Mouse (Mus musculus) spleen, postnatal 36 days (tissue): ENCODE data around the gene Rnf215.
"Not testable (repeated sequence)": the region's sequence is repeated elsewhere in the genome, so short reads cannot be mapped to it uniquely, and the experiment has no call there.

Experiments
- DNase-seq, 2 experiments: peaks; one replicate each; pipeline ENCODE4 v3.0.0; 2022; ENCODE audit warnings: low spot score in 2 of 2, mixed read lengths in 1 of 2

Gene Rnf215

GRCm38 (mm10) chr11:4134986-4135935 is at the start of gene Rnf215:
Gene Rnf215, plus strand, starts transcription at chr11:4135202.
- peak; percentile 83 to 86 for DNase-seq

GRCm38 (mm10) chr11:4086246-4086645 is 48.8 kb upstream of the Rnf215 start:
- DNase-seq = no peak

GRCm38 (mm10) chr11:4087267-4087666 is 47.7 kb upstream of the Rnf215 start:
- no peak for DNase-seq

- DNase-seq = no peak
Observed at GRCm38 (mm10) chr11:4093459-4094377, 41.3 kb upstream of the Rnf215 start.

- peak; percentile 64 to 77 for DNase-seq
Observed at GRCm38 (mm10) chr11:4094378-4095170, 40.4 kb upstream of the Rnf215 start.

GRCm38 (mm10) chr11:4095171-4096053 is 39.6 kb upstream of the Rnf215 start, which contains the start of gene Mtfp1:
Gene Mtfp1, minus strand, starts transcription at chr11:4095445.
- peak; percentile 49 to 57 for DNase-seq

GRCm38 (mm10) chr11:4096054-4096984 is 38.7 kb upstream of the Rnf215 start:
- peak; percentile 98 to 99 for DNase-seq

GRCm38 (mm10) chr11:4097091-4097621 is 37.8 kb upstream of the Rnf215 start:
- no peak for DNase-seq

GRCm38 (mm10) chr11:4098120-4098519 is 36.9 kb upstream of the Rnf215 start:
- no peak for DNase-seq

GRCm38 (mm10) chr11:4098816-4099215 is 36.2 kb upstream of the Rnf215 start:
- DNase-seq = no peak

- DNase-seq = no peak
Observed at GRCm38 (mm10) chr11:4099447-4099846, 35.6 kb upstream of the Rnf215 start.

- DNase-seq = no peak
Observed at GRCm38 (mm10) chr11:4101851-4102250, 33.2 kb upstream of the Rnf215 start.

GRCm38 (mm10) chr11:4103522-4103921 is 31.5 kb upstream of the Rnf215 start:
- no peak for DNase-seq

GRCm38 (mm10) chr11:4104989-4105388 is 30.0 kb upstream of the Rnf215 start:
- DNase-seq = no peak

- DNase-seq = no peak
Observed at GRCm38 (mm10) chr11:4105444-4105843, 29.6 kb upstream of the Rnf215 start.

GRCm38 (mm10) chr11:4107901-4108300 is 27.1 kb upstream of the Rnf215 start:
- DNase-seq = not testable (repeated sequence)

- no peak for DNase-seq
Observed at GRCm38 (mm10) chr11:4108691-4109090, 26.3 kb upstream of the Rnf215 start.

- DNase-seq = no peak
Observed at GRCm38 (mm10) chr11:4112033-4112432, 23.0 kb upstream of the Rnf215 start.

- DNase-seq = no peak
Observed at GRCm38 (mm10) chr11:4112861-4113260, 22.1 kb upstream of the Rnf215 start.
